ENCODE assay signal across 8 mouse cellular contexts in the genomic region with DNA sequence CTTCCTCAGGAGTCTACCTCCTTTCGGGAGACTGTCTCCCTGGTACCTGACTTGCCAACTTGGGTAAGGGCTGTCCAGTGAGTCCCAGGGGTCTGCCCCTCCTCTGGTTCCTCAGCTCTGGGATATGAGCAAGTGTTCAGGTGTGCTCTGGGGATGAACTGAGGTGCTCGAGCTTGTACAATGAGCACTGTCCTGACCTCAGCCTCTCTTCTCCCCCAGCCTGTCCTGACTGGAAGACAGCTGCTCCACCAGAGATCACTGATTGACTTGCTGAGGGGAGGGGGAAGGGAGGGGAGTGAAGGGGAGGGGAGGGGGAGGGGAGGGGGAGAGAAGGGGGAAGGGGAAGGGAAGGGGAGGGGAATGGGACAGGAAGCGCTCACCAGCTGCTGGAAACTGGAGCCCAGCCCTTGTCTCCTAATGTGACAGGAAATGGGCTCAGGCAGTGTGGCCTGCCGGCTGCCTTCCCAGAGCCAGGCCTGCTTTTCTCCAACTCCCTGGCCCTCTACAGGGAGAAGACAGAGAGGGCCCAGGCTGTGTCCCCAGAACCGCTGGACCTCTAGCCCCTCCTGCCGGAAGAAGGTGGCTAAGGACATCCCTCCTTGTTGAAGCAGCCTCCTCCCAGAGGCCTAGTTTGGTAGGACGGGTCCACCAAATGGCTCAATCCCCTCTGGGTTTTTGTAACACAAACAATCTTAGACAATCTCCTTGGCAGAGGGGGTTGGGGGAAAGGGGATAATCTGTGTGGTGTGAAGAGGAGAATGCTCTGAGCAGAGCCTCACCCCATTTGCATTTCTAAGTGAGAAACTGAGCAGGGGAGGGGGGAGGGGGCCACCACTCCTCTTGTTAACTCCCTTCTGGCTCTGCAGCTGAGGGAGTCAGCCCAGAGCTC.
DNase-seq lines count a peak whose midpoint lies in the region; ATAC-seq lines count a peak whose summit lies in the region.

No protein-coding gene starts in this region.

- ATAC-seq in hindbrain, embryonic 13.5 days (ENCODE audit: low FRiP score): peak; percentile 68
- no peak for ATAC-seq in activated CD4-positive, CD25-positive, alpha-beta regulatory T cell, adult 4 months

- no peaks in the 10 kb centered on the region for H3K27me3 ChIP-seq in hindbrain, embryonic 13.5 days

- 0 out of 2 replicates have a peak overlapping the region, but pooled peaks have one; percentile 6 for H3K9ac ChIP-seq in hindbrain, embryonic 13.5 days

- H3K4me2 ChIP-seq in hindbrain, embryonic 13.5 days: no peak overlapping the region

- 16% methylated on average over 7 of the region's 7 CpGs for WGBS in hindbrain, embryonic 13.5 days

- no peak overlapping the region for H3K4me3 ChIP-seq in hindbrain, embryonic 13.5 days

- no peaks in the 10 kb centered on the region for H3K9me3 ChIP-seq in hindbrain, embryonic 13.5 days

- peaks cover 25% of the 10 kb centered on the region for H3K4me1 ChIP-seq in hindbrain, embryonic 13.5 days (replicated peaks)

- no peaks in the 10 kb centered on the region for H3K36me3 ChIP-seq in hindbrain, embryonic 13.5 days

- peak overlapping the region; percentile 62 for H3K27ac ChIP-seq in hindbrain, embryonic 13.5 days

- DNase-seq in gastrocnemius, postnatal 10 days: peak; percentile 12
- DNase-seq in gastrocnemius, adult 8-10 months (ENCODE audit: low spot score in 2 of 2): no peak
- DNase-seq in embryo, embryonic 10 days (ENCODE audit: low spot score): peak; percentile 78
- DNase-seq in lung, postnatal 14 days: peak; percentile 18
- DNase-seq in cerebellum, adult 11 months: no peak
- DNase-seq in layer of hippocampus, adult 9-11 months: no peak

Comparison
In these comparisons a context has a peak if more than half of its experiments do, and no peak if none do; other contexts are left out.
1. DNase-seq: peak in gastrocnemius, postnatal 10 days (single experiment), embryo, embryonic 10 days (single experiment) and lung, postnatal 14 days (single experiment); none in gastrocnemius, adult 8-10 months (0 of 2), cerebellum, adult 11 months (single experiment) and layer of hippocampus, adult 9-11 months (single experiment).